Mouse (Mus musculus) frontal cortex, adult (tissue): ENCODE data around the gene Kat5.

Source experiments
- ATAC-seq: cut with Nextera tagmentation; 2 replicates; pipeline ENCODE4 v1.9.2; 2017; ENCODE audit warnings: mild to moderate bottlenecking, moderate library complexity, mixed read lengths; ENCODE audit not compliant: low TSS enrichment

Kat5 gene

DNA sequence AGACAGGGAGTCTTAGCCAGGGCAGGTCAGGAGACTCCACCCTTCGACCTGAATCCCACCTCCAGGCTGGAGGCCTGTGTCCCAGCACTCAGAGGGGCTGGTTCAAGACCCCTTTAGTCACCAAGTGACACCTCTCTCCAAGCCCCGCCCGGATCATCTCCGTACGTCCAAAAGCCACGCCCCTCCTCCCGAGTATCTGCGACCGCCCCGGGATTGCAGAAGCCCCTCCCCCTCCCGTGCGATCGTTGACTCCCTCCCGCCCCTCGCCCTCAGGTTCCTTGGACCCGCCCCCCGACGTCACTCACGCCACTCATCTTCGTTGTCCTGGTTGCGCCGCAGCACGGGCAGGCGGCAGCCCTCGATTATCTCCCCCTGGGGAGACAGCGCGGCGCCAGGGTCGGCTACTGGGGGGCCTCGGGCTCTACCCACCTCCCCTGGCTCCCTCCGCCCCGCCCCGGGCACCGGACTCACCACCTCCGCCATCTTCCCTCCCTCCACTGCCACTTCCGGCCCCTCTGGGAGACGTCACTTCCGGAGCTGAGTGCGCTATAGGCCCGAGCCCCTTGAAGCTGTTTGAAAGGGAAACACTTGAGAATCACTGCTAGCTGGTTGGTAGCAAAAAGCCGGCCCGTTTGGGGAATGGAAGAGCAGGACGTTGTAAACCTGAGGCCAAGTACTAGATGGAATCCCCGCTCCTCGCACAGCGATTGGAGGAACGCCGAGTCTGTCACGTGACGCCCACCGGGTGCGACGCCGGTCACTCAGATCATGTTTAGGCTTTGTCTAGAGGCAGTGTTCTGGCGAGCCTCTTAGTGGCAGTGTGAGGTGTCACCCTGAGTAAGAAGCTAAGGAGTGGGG is at the start of gene Kat5:
TSS of gene Kat5 (minus strand) at position 691 of the 858 bp plus-strand sequence.
- ATAC-seq, result peak; percentile 92

DNA sequence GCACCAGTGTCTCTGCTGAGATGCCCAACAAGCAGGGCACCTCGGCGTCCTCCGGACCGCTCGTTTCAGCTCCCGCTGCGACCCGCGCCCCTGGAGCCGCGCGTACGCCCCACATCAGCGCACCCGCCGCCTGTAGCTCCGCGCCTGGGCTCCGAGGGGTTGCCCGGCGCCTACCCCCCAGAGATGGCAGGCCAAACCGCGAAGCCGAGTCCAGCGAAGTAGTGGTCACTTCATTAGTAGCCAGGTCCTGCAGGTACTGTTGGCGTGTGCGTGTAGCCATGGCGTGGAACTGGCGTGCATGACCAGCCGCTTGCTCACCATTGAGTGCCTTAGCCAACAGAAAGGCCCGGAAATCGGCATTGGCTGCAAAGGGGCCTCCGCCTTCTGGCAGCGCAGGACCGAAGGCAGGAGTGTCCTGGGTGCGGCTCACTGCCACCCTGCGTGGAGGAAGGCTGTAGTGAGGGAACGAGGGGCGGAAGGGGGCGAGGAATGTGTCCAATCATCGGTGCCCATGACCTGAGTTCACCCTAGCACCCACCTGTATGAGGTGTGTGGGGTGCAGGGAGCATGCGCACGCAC is 44.8 kb upstream of the Kat5 start:
- ATAC-seq, result no peak

DNA sequence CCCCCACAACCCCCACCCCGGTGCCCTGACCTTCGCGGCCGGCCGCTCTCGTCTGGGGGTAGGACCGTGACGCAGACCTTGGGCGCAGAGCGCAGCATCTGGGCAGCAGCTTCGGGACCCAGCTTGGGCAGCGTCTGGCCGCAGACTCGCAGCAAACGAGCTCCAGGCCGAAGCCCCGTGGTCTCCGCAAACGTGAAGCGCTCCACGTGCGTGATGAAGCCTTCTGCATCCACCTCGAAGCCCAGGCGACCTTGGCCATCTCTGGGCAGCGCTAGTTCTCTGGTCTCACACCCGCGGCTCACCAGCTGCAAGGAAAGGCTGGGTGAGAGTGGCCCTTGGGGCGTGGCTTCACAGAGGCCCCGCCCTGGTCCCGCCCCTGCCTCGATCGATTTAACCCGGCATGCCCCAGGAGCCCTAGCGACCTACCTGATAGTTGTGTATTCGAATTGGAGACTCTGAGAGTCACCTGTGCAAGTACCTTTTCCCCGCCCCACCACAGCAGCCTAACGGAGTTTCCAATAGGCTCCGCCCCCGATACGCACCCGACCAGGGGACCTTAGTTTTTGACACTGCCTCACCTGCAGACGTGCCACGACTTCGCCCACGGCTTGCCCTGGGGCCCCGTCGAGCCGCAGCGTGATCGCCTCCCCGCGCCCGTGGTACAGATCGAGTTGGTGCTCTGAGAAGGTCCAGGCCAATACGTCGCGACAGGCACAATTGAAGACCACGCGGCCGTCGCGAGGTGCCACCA is 44.1 kb upstream of the Kat5 start:
- ATAC-seq, result no peak; the same call in 1 of the 2 replicates

DNA sequence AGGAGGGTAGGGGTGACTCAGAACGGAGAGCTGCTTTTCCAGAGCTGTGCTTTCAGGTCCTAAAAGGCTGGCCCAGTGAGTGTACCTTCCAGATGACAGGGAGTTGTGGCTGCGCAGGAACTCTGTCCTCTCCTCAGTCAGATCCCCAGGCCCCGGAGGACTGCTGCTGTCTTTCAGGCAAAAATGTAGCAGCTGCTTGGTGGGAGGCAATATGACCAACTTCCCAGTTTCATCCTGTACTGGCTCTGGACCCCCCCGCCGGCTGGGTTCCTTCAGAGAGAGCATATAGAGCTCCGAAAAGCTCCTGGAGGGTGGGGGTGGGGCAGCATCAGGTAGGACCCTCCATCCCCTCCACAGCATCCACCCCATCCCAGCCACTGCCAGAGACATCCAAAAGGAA is 42.5 kb upstream of the Kat5 start:
- no peak for ATAC-seq

DNA sequence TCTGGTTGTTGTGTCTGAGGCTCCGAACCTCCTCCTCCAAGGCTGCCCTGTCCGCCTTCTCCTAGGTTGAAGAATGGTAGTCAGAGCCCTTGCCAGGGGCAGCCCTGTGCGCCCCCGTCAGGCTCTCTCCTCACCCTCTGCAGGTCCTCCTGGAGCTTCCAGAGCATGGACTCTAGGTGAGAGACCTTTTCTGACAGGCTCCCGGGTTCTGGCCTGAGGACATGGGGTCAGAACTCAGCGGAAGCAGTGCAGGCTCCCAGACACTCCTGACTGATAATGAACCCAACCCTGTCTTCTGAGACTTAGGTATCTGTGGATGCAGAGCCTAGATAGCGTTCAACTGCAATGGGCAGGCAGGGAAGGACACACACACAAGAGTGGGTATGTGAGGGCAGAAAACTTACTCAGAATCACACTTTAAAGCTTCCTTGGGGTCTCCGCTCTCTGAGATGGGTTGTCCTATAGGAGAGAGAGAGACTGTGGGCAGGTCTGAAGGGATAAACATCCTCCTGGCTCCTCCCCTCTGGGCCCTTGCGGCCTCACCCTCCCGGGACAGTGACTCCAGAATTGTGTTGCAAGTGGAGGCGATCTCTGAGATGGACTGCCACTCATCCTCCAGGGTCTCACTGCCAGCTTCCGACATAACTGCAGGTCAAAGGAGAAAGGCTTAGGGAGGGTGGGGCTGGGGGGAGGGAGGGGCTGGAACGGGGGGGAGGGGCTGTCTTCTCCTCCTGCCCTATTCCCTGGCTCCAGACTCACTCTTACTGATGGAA is 41.7 kb upstream of the Kat5 start:
- no peak for ATAC-seq

DNA sequence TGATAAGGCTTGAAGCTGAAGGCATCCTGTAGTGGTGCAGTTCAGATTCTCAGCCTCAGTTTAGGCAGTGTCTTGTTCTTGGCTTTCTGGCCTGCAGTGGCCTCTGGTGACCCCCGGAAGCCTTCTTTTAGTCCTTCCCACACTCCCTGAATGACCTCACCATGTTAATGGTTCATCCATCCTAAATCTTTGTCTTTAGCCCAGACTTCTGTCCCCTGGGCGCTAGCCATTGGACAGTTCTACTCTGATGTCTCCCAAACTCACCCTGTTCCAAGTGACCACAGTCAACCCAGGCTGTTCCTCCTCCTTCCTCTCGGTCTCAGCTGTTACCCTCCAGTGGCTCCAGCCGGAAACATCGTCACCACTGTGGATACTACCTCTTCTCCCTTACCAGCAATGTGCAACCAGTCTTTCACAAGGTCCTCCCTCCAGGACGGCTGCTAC is 39.3 kb upstream of the Kat5 start:
- ATAC-seq, result no peak

DNA sequence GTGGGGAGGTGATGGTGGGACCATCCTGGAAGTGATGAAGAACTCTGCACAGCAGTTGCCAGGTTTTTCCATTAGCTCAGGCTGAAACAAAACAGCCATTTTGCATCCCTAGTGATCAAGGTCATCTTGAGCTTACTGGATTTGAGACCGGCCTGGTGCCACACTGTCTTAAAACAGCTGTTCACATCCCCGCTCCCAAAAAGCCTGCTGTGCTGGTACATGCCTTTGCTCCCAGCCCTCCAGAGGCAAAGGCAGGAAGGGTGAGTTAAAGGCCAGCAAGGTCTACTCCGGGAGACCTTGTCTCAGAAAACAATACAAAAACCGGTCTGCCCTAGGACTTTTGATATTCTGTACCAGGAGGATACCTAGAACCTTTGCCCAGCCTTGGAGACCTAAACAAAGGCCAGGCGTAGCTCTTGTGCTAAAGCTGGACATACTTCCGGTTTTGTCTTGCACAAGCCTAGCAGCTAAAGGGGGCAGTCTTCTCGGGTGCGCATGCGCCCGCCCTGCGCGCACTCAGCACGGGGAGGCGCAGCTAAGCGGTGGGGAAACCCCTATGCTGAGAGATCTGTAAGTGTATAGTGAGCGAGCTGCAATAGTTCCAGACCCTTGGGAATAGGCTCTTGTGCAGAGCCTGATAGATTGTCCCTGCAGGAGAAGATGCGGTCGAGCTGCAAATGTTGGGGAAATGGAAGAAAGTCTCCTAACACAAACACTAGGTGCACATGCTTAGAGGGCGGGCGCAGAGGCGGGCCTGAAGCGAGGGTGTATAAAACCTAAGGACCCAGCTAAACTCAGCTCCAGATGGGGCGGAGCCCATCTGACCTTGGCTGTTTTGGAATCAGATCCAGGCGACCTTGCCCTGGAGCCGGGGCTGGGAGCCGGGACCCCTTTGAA is 38.6 kb upstream of the Kat5 start:
- peak; percentile 93 for ATAC-seq

DNA sequence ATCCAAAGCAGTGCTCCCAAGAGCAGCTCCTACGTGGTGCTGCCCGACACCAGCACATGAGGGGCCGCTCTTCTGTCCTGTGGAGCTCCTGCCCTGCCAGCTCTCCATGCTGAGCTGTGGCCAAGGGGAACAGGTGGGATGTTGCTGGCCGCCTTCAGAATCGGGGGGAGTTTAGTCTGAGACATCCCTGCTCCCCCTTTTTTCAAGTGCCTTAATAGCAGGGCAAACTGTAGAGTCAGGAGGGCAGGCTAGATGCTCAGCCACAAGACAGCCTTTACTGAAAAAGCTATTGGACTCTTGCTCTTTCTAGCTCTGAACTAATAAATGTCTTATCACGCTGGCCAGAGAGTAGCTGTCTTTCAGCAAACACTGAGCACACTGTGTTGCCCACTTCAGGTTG is 37.8 kb upstream of the Kat5 start:
- ATAC-seq, result no peak

DNA sequence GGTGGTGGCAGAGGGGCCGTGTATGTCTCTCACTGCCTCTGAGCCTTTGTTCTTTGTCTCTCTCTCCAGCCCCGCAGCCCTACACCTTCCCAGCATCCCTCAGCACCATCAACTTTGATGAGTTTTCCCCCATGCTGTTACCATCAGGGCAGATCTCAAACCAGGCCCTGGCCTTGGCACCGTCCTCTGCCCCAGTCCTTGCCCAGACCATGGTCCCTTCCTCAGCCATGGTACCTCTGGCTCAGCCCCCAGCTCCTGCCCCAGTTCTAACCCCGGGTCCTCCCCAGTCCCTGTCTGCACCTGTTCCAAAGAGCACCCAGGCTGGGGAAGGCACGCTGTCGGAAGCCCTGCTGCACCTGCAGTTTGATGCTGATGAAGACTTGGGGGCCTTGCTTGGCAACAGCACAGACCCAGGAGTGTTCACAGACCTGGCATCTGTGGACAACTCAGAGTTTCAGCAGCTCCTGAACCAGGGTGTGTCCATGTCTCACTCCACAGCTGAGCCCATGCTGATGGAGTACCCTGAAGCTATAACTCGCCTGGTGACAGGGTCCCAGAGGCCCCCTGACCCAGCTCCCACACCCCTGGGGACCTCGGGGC is 36.8 kb upstream of the Kat5 start:
- no peak for ATAC-seq

DNA sequence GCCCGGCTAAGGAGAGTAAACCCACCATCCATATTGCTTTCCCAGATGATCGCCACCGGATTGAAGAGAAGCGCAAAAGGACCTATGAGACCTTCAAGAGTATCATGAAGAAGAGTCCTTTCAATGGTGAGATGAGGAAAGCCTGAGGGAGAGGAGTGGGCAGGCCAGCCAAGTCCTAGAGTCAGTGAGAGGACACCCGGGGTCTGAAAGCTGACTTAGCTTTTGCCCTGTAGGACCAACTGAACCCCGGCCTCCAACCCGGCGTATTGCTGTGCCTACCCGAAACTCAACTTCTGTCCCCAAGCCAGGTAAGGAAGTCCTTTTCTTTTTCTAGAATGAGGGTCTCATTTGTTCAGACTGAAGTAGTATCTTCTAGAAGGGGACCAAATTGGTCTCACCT is 35.2 kb upstream of the Kat5 start:
- no peak for ATAC-seq

DNA sequence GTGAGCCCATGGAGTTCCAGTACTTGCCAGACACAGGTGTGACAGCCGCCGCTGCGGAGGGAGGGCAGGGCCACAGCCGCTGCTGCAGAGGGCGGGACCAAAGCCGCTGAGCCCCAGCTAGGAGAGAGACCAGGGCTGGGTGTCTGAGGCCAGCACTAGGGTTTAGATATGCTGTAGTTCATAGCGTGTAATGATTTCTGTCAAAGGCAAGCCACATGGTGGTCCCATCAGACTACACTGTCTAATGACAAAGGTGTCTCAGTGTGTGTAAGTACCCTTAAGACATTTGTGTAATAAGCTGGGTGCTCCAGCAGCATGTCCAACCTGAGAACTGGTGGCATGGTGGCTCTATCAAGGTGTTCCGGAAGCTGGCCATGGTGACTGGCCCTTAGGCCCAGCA is 31.6 kb upstream of the Kat5 start:
- no peak for ATAC-seq

DNA sequence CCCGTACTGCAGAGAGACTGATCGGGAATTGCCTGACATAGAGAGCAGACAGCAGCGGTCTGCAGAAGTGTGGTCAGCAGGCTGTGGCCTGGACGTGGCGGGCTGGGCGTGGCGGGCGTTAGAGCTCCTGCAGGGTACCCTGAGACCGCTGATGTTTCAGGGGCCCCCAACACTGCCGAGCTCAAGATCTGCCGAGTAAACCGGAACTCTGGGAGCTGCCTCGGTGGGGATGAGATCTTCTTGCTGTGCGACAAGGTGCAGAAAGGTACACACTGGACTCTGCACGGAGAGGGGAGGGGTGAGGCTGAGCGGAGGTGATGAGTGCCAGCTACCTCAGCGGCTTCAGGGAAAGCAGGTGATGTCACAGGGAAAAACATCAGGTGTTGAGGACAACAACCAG is 31.0 kb upstream of the Kat5 start:
- no peak for ATAC-seq

DNA sequence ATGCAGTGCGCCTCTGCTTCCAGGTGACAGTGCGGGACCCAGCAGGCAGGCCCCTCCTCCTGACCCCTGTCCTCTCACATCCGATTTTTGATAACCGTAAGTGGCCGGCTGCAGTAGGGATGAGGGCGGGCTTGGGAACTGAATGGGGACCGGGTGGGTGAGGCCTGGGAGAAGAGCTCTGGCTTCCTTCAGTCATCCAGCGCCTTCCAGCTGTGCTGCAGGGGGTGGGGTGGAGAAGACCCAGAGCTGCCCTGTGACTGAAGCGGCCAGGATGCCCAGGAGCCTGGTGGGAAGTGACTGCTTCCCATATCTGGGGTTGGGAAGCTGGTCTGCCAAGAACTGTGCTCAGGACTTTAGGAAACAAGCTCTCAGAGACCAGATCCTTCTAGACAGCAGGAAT is 30.3 kb upstream of the Kat5 start:
- no peak for ATAC-seq

DNA sequence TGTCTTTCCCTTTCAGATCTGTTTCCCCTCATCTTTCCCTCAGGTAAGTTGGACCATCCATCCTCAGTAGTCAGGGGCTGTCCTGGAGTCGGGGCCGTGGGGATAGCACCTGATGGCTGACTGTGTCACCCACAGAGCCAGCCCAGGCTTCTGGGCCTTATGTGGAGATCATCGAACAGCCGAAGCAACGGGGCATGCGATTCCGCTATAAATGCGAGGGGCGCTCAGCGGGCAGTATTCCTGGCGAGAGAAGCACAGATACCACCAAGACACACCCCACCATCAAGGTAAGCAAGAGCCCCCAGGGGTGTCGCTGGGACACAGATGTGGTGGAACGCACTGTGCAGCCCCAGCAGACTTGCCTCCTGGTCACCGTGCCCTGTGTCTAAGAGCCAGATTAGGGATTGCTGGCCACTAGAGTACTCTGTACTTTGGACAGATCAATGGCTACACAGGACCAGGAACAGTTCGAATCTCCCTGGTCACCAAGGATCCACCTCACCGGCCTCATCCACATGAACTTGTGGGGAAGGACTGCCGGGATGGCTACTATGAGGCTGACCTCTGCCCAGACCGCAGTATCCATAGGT is 28.5 kb upstream of the Kat5 start:
- ATAC-seq, result no peak

DNA sequence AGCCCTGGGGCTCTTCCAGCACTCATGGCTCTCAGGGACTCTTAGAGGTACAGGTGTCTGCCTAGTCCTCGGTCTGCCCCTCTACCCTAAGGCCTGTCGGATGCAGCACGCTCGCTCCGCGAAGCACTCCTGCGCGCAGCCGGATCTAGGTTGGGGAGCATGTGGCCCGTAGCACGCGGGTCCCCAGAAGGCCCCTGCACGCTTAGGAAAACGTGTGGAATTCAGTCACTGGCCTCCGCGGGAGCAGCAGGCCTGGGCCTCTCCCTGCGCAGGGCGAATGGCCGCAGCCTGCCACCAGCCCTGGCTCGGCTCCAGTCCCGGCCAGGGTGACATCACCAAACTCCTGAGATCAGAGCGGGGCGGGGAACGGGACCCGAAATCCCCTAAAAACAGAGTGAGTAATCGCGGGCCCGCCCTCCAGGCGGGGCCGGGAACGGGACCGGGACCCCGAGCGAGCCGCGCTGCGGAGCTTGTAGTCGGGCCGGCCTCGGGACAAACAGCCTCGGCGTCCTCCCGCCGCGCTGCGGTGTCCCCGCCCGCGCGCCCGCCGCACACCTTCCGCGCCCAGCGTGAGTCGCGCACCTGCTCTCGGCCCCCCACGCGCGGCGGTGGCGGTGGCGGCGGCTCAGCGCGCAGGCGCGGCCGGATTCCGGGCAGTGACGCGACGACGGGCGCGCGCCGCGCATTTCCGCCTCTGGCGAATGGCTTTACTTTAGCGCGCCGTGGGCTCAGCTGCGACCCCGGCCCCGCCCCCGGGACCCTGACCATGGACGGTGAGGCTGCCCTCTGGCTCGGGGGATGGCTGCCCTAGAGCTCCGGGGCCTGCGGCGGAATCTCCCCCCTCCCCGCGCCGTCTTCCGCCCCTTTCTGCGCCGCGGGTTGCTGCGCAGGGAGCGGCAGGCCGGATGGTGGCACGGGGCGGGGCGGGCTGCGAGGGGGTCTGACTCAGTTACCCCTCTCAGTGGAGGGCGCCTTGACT is 27.3 kb upstream of the Kat5 start, which contains the start of gene Rela:
TSS of gene Rela (plus strand) at position 415 of the 979 bp plus-strand sequence.
- ATAC-seq, result peak; percentile 85

DNA sequence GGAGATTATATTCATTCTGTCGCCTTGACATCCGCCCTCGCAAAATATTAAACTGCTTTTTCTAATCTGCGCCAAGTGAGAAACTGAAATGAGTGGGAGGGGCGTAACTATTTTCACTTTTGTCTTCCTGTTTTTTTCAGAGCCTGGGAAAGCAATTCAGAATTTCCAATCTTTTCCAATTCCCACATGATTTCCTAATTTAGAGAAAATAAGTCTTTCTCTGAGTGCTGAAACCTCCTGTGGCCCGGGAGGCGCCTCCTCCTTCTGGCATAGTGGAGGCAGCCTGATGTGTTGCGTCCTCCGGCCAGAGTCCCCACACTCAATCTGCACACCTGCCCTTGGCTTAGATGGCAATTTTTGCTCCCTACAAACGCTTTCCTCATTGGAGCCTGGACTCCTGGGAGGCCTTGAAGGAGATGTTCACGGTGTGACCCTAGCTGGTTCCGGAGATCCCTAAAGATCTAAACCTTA is 26.6 kb upstream of the Kat5 start:
- peak; percentile 25; the same call in 1 of the 2 replicates for ATAC-seq

DNA sequence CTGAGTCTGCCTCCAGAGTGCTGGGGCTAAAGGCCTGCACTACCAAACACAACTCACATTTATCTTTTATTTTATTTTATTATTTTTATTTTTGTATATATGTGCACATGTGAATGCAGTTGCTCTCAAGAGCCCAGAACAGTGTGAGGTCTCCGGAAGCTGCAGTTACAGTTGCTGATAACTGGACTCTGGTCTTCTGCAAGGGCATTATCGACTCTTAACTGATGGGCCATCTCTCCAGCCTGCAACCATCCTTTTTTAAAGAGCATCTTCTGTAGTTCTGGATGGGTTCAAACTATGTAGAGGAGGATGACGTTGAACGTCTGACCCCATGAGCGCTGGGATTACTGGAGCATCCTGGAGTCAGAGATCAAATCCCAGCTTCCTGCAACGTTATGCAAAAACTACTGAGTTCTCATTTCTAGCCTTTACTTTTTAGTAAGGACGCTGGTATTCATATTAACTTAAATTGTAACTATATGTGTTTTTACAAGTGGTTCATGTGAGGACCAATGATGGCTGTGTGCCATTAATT is 26.1 kb upstream of the Kat5 start:
- ATAC-seq, result no peak

DNA sequence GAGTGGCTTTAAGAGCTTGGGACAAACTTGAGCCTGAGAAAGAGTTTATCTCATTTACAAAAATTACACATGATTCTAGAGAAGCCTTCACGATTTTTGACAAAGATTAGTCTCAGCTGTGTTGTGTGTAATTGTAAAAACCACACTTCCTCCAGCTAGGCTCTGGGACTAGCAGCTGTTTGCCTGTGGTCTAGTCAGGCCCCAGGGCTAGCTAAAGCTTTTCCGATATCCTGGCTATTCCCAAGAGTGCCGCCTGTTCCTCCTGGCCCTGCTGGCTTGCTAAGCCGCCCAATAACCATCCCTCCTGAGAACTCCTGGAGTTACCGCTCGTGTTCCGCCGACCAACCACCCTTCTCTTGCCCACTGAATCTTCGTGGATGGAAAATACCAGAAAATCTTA is 22.1 kb upstream of the Kat5 start:
- ATAC-seq, result no peak
